Mouse (Mus musculus) brown adipose tissue, adult 24 weeks (tissue): ENCODE results near the gene Bphl. TPM values are rescaled to one million over a fixed set of nuclear protein-coding genes. Genes with fewer than 3 reads are reported as not detected.

ENCODE experiments used
- H3K27ac ChIP-seq: fragments of 200-500 bp; replicated peaks from 2 replicates; pipeline ENCODE4 v1.5.1; 2012; ENCODE audit warnings: low read depth, mild to moderate bottlenecking, low read length
- H3K4me1 ChIP-seq: fragments of 200-500 bp; 2 replicates; pipeline ENCODE4 v1.6.1; 2012; ENCODE audit warnings: low read length, mixed read lengths; ENCODE audit not compliant: control insufficient read depth, insufficient read depth, insufficient read length
- H3K4me3 ChIP-seq: fragments of 200-500 bp; 2 replicates; pipeline ENCODE4 v1.5.1; 2012; ENCODE audit warnings: low read depth, mild to moderate bottlenecking, low read length, moderate library complexity; ENCODE audit not compliant: insufficient read depth
- polyA plus RNA-seq: library from polyadenylated mRNA; stranded (reverse); fragments of >200 nt; gene quantifications from 2 replicates; pipeline ENCODE4 v1.2.4, GENCODE M21; 2012; ENCODE audit not compliant: missing spikeins, insufficient read depth, insufficient read length

Bphl gene
- polyA plus RNA-seq, 1 experiment = 143 TPM

DNA sequence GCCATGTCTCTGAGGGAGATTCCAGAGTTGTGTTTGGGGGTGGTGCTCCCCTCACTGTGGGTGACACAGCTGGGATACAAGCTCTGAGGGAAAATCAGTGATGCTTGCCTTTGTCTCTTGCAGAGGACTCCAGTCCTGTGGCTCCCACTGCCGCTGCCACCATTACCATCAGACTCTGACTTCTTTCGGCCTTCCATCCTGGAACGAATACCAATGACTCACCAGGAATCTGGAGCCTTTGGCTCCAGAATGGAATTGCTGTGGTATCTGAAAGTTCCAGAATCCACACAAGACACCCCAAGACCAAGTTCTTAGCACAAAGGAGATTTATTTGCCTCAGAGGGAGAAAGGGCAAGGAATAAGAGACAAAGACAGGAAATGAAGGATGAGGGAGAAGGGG lies 75.7 kb downstream of the Bphl start:
- H3K27ac ChIP-seq = peak overlapping the region; percentile 22; the same call in 1 of the 2 replicates
- H3K4me1 ChIP-seq = peaks cover 3% of the 10 kb centered on the region; the same call in 1 of the 2 replicates
- H3K4me3 ChIP-seq = no peak overlapping the region

DNA sequence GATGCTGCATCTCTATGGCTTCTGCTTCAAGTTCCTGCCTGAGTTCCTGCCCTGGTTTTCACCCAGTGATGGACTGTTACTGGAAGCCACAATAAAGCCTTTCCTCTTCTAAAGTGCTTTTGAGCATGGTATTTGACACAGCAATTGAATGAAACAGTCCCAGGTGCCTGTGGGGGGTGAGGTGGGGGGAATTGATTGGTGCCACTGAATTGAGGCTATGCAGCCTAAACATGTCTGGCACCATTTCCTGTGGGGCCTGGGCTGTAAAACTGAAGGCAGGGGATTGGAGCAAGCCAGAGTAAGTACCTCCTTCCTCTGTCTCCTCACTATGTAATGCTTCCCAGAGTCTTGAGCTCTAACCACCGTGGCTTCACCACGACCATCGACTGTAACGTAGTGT lies 77.3 kb downstream of the Bphl start:
- H3K27ac ChIP-seq = no peak overlapping the region
- no peak overlapping the region for H3K4me3 ChIP-seq
- H3K4me1 ChIP-seq = peaks cover 3% of the 10 kb centered on the region; the same call in 1 of the 2 replicates

DNA sequence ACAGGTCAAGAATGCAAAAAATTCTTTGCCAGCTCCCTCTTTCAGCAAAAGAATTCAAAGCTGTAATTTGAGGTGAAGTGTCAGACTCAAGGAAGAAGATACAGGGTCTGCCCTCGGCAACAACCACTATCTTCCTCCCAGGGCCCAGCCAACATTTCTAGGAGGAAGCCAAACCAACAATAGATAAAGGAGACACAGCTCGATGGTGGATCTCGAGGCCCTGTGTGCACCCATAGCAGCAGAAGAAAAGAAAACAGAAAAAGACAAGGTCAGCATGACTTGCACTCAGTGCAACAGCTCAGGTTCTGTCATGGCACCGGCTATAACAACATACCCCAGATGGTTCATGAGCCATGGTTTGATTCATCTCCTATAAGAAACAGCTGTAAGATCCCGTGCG lies 79.1 kb downstream of the Bphl start:
- H3K4me1 ChIP-seq = peaks cover 3% of the 10 kb centered on the region; the same call in 1 of the 2 replicates
- H3K27ac ChIP-seq = no peak overlapping the region
- no peak overlapping the region for H3K4me3 ChIP-seq

DNA sequence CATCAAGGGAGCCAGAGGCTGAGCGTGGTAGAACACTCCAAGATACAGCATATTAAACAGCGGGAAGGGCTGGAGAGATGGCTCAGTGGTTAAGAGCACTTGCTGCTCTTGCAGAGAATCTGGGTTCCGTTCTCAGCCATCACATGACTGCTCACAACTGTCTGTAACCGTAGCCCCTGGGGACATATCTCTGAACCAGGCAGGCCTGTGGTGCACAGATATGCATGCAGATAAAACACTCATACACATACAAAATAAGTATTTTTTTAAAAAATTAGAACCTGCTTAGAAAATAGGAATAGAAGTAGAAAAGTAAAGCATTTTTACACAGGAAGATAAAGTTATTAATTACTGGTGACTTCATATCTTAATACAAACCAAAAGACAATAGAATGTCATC lies 81.4 kb downstream of the Bphl start:
- H3K27ac ChIP-seq = no peak overlapping the region
- H3K4me1 ChIP-seq = no peaks in the 10 kb centered on the region
- no peak overlapping the region for H3K4me3 ChIP-seq

DNA sequence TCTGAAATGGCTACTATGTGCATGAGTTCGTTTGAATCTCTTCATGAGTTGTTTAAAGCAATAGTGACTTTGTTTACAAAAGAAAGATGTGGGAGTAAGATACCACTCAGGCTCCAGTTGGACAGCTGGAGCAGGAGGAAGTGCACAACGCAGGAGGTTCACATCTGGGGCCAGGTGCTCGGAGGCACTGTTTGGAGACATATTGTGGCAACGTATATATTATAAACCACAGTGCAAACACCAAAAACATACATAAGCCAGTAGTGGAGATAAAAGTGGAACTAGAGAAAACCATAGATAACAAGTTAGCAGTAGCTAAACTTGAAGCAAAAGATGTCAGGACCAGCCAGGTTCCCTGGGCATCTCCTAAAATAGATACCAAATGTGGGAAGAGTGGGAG lies 82.0 kb downstream of the Bphl start:
- Histone ChIP-seq H3K4me1 (no peaks in the 10 kb centered on the region), H3K27ac (no peak overlapping the region), H3K4me3 (no peak overlapping the region)

DNA sequence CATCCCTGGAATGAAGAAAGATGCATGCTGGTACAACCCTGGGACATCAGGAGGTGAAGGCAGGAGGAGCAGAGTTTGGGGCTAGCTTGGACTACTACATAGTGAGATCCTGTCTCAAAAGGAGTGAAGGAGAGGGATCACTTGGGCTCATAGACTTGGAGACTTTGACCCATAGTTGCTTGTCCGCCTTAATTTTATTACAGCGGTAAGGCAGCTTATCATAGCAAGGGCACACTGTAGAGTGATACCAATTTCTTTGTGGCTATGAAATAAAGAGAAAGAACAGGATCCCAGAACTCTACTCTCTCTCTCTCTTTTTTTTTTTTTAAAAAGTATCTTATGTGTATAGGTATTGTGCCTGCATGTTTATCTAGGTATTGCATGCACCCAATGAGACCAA lies 83.1 kb downstream of the Bphl start:
- Histone ChIP-seq H3K4me3 (no peak overlapping the region), H3K4me1 (no peaks in the 10 kb centered on the region)

More for the DNA sequence above, 83.1 kb downstream of the Bphl start:
- H3K27ac ChIP-seq = no peak overlapping the region

Other genes with a start within 250 kb of the Bphl start
- not detected in 2 replicates for gene Serpinb6e, start 194.2 kb upstream of the Bphl start, polyA plus RNA-seq
- not detected in 2 replicates for gene Serpinb6c, start 131.9 kb upstream of the Bphl start, polyA plus RNA-seq
- 33.8 and 34.4 TPM in 2 replicates for gene Nqo2, start 72.9 kb upstream of the Bphl start, polyA plus RNA-seq
- gene Ripk1, start 35.2 kb upstream of the Bphl start, polyA plus RNA-seq = 7.0 and 11.0 TPM in 2 replicates
- gene Serpinb6a, start 34.8 kb upstream of the Bphl start, polyA plus RNA-seq = 60.1 and 80.3 TPM in 2 replicates
- gene Tubb2a, start 40.4 kb downstream of the Bphl start, polyA plus RNA-seq = 21.2 and 76.9 TPM in 2 replicates
- gene Tubb2b, start 92.9 kb downstream of the Bphl start, polyA plus RNA-seq = 1.0 and 1.7 TPM in 2 replicates
- gene Psmg4, start 125.4 kb downstream of the Bphl start, polyA plus RNA-seq = 25.2 and 29.4 TPM in 2 replicates